In genomic region chr1:130166187-130166586, GRCm38 (mm10) we compare ENCODE assay signal across 26 mouse cellular contexts.
DNase-seq lines count a peak whose midpoint lies in the region; ATAC-seq and TF ChIP-seq lines count a peak whose summit lies in the region.
"Had no signal": no experiment of that assay in that cellular context is flagged by ENCODE, and none has a peak within 500 bp of the region (broad histone marks: within the 10 kb centered on the region; RNA-seq: fewer than 3 reads in every experiment).

No protein-coding gene starts in this region.

- H3K9ac ChIP-seq in CH12.LX (ENCODE audit: insufficient read depth, low read depth), result no peak overlapping the region
- H3K9ac ChIP-seq in ES-E14 (ENCODE audit: insufficient read depth, low read depth, low read length, poor library complexity, severe bottlenecking), result no peak overlapping the region
- no peak overlapping the region for H3K9ac ChIP-seq in MEL (ENCODE audit: control insufficient read depth, low read depth, low read length, poor library complexity, severe bottlenecking)
- no peak overlapping the region for H3K9ac ChIP-seq in liver, embryonic 11.5 days (ENCODE audit: low read depth, low read length)

- ATAC-seq in liver, embryonic 11.5 days (replicated peaks; ENCODE audit: low FRiP score), result no peak
- ATAC-seq: activated CD4-positive, CD25-positive, alpha-beta regulatory T cell, adult 4 months; CD4-positive, CD25-positive, alpha-beta regulatory T cell, adult 4 months; Patski had no signal

- no peak overlapping the region for H3K4me3 ChIP-seq in CH12.LX (replicated peaks in 1 of 3; ENCODE audit: low read depth in 2 of 3, low read length in 2 of 3, poor library complexity in 1 of 3)
- H3K4me3 ChIP-seq in ES-E14 (ENCODE audit: insufficient read depth in 1 of 2, low read depth in 1 of 2, low read length in 2 of 2, poor library complexity in 1 of 2, severe bottlenecking in 1 of 2), result no peak overlapping the region
- no peak overlapping the region for H3K4me3 ChIP-seq in MEL (ENCODE audit: control insufficient read depth in 1 of 2, insufficient read depth in 1 of 2, low read depth in 2 of 2, low read length in 2 of 2)
- H3K4me3 ChIP-seq in limb, embryonic 10.5 days, result no peak overlapping the region
- no peak overlapping the region for H3K4me3 ChIP-seq in liver, embryonic 11.5 days (ENCODE audit: low read depth, low read length)

- DNase-seq in CH12.LX (ENCODE audit: extremely low read depth) (no peak), ES-E14 (ENCODE audit: low read depth, low spot score) (no peak), MEL (ENCODE audit: low read depth, low spot score) (no peak)
- peak; percentile 3 for DNase-seq in Muller cell, postnatal 12 days (ENCODE audit: inconsistent ontology term)
- no peak for DNase-seq in adrenal gland, adult 18-20 months (ENCODE audit: low spot score in 2 of 2)
- DNase-seq in limb, embryonic 10.5 days (ENCODE audit: low spot score), result no peak
- DNase-seq in liver, embryonic 11.5 days (ENCODE audit: low spot score), result no peak
- DNase-seq in adrenal gland, postnatal 10 days, result no peak
- DNase-seq: adrenal gland, adult 2 months; adrenal gland, adult 8-10 months; adrenal gland, postnatal 14 days; adrenal gland, postnatal 25 days; adrenal gland, postnatal 36 days; B cell, adult 2 months; cerebellum, adult 11 months; cerebellum, adult 11-12 months; cerebellum, adult 18-20 months; cerebellum, adult 2 months; cerebellum, adult 8-10 months; cerebellum, adult 9-10 months; cerebellum, adult 9-11 months; cerebellum, postnatal 10 days had no signal

- dilution Hi-C loops in CH12.LX (cut with MboI; ENCODE audit: extremely low pct_ligation_motif_present, extremely low pct_unique_long_range_greater_than_20kb, low sequenced_read_pairs), result no loop called here

- H3K27ac ChIP-seq in CH12.LX (ENCODE audit: insufficient read depth, low read depth) (no peak overlapping the region), ES-E14 (ENCODE audit: insufficient read depth, low read depth, low read length, poor library complexity, severe bottlenecking) (no peak overlapping the region), MEL (ENCODE audit: control insufficient read depth, low read depth, low read length) (no peak overlapping the region)
- no peak overlapping the region for H3K27ac ChIP-seq in limb, embryonic 10.5 days
- no peak overlapping the region for H3K27ac ChIP-seq in liver, embryonic 11.5 days (ENCODE audit: low read depth, low read length)

- TF ChIP-seq RAD21 in CH12.LX (IDR thresholded peaks at IDR 0.05; ENCODE audit: low read depth, low read length), result no peak
- no peak for TF ChIP-seq RAD21 in MEL (IDR thresholded peaks at IDR 0.05; ENCODE audit: low read depth, low read length)

- TF ChIP-seq CTCF in CH12.LX (conservative IDR thresholded peaks at IDR 0.05 in 1 of 2, IDR thresholded peaks at IDR 0.05 in 1 of 2; ENCODE audit: low read depth in 2 of 2, low read length in 2 of 2), result no peak
- TF ChIP-seq CTCF in MEL (IDR thresholded peaks at IDR 0.05 in 2 of 3, conservative IDR thresholded peaks at IDR 0.05 in 1 of 3; ENCODE audit: control insufficient read depth in 1 of 3, insufficient read depth in 1 of 3, low read depth in 2 of 3, low read length in 3 of 3, poor library complexity in 1 of 3, severe bottlenecking in 1 of 3), result no peak

- TF ChIP-seq POLR2A in CH12.LX (IDR thresholded peaks at IDR 0.05; ENCODE audit: low read depth, low read length) (no peak), MEL (IDR thresholded peaks at IDR 0.05; ENCODE audit: control insufficient read depth in 1 of 2, insufficient read depth in 1 of 2, low read depth in 1 of 2, low read length in 2 of 2, poor library complexity in 1 of 2) (no peak)

- H3K9me3 ChIP-seq in CH12.LX (replicated peaks; ENCODE audit: low read length) (no peaks in the 10 kb centered on the region), ES-E14 (ENCODE audit: control insufficient read depth, insufficient read depth, low read depth, low read length) (no peaks in the 10 kb centered on the region), MEL (replicated peaks; ENCODE audit: insufficient read depth, low read length) (no peaks in the 10 kb centered on the region)
- H3K9me3 ChIP-seq in limb, embryonic 10.5 days (replicated peaks), result no peaks in the 10 kb centered on the region
- no peaks in the 10 kb centered on the region for H3K9me3 ChIP-seq in liver, embryonic 11.5 days (ENCODE audit: control insufficient read depth, low read length)
- H3K9me3 ChIP-seq: G1E had no signal

- TF ChIP-seq EP300 in CH12.LX (IDR thresholded peaks at IDR 0.05; ENCODE audit: low read length), result no peak
- no peak for TF ChIP-seq EP300 in MEL (IDR thresholded peaks at IDR 0.05; ENCODE audit: low read depth in 1 of 2, low read length in 2 of 2)

- H3K27me3 ChIP-seq in CH12.LX (replicated peaks), result no peaks in the 10 kb centered on the region
- H3K27me3 ChIP-seq in MEL (ENCODE audit: control insufficient read depth in 1 of 2, insufficient read depth in 2 of 2, low read length in 2 of 2), result no peaks in the 10 kb centered on the region; a peak in 1 of 4 replicates
- H3K27me3 ChIP-seq in limb, embryonic 10.5 days (ENCODE audit: low read depth, poor library complexity, severe bottlenecking), result no peaks in the 10 kb centered on the region
- no peaks in the 10 kb centered on the region for H3K27me3 ChIP-seq in liver, embryonic 11.5 days (replicated peaks; ENCODE audit: control insufficient read depth, insufficient read depth, low read length)
- H3K27me3 ChIP-seq: Patski had no signal

- H3K4me2 ChIP-seq in CH12.LX (ENCODE audit: insufficient read depth, low read depth, poor library complexity, severe bottlenecking), result no peak overlapping the region
- H3K4me2 ChIP-seq in liver, embryonic 11.5 days, result no peak overlapping the region

- H3K79me2 ChIP-seq in CH12.LX (replicated peaks; ENCODE audit: control insufficient read depth, extremely low read depth, insufficient read depth, poor library complexity, severe bottlenecking) (no peaks in the 10 kb centered on the region), MEL (ENCODE audit: control insufficient read depth, insufficient read depth, low read length, poor library complexity) (no peaks in the 10 kb centered on the region)

- no peaks in the 10 kb centered on the region for H3K4me1 ChIP-seq in CH12.LX (ENCODE audit: control insufficient read depth in 1 of 2, insufficient read depth in 2 of 2)
- H3K4me1 ChIP-seq in ES-E14 (ENCODE audit: control insufficient read depth in 2 of 2, insufficient read depth in 2 of 2, low read length in 2 of 2, poor library complexity in 1 of 2), result no peaks in the 10 kb centered on the region
- H3K4me1 ChIP-seq in MEL (ENCODE audit: control insufficient read depth in 1 of 2, insufficient read depth in 2 of 2, low read length in 2 of 2), result no peaks in the 10 kb centered on the region
- no peaks in the 10 kb centered on the region for H3K4me1 ChIP-seq in limb, embryonic 10.5 days
- H3K4me1 ChIP-seq in liver, embryonic 11.5 days (replicated peaks; ENCODE audit: control insufficient read depth, insufficient read depth, low read length), result no peaks in the 10 kb centered on the region

- in situ Hi-C loops in CH12.LX (cut with MboI; ENCODE audit: low pct_ligation_motif_present, low pct_unique_long_range_greater_than_20kb, low sequenced_read_pairs) (loop anchor here (25.0 kb wide), 1 partner anchor 196 kb away; no protein-coding TSS in a partner anchor), ES-E14 (cut with MboI; ENCODE audit: low sequenced_read_pairs in 2 of 2, unreplicated experiment in 2 of 2) (loop anchor here in 1 of 2 experiments (25.0 kb wide), 1 partner anchor 196 kb away; no protein-coding TSS in a partner anchor)

- no peaks in the 10 kb centered on the region for H3K36me3 ChIP-seq in CH12.LX (replicated peaks in 1 of 2; ENCODE audit: control insufficient read depth in 1 of 2, insufficient read depth in 1 of 2, low read length in 1 of 2)
- no peaks in the 10 kb centered on the region for H3K36me3 ChIP-seq in ES-E14 (ENCODE audit: control insufficient read depth, insufficient read depth, low read length, poor library complexity, severe bottlenecking)
- H3K36me3 ChIP-seq in MEL (ENCODE audit: control insufficient read depth in 1 of 2, insufficient read depth in 2 of 2, low read length in 2 of 2), result no peaks in the 10 kb centered on the region
- H3K36me3 ChIP-seq in limb, embryonic 10.5 days, result no peaks in the 10 kb centered on the region
- no peaks in the 10 kb centered on the region for H3K36me3 ChIP-seq in liver, embryonic 11.5 days (ENCODE audit: control insufficient read depth, insufficient read depth, low read length)
- H3K36me3 ChIP-seq: G1E had no signal

TF ChIP-seq in CH12.LX, 34 proteins besides CTCF, POLR2A, EP300 and RAD21:
- TF ChIP-seq MAFK (IDR thresholded peaks at IDR 0.05; ENCODE audit: insufficient replicate concordance, low read length), result peak; percentile 96
- no peak for TF ChIP-seq GABPA (IDR thresholded peaks at IDR 0.05; ENCODE audit: insufficient replicate concordance, low read depth, low read length)
- no peak for TF ChIP-seq BHLHE40 (IDR thresholded peaks at IDR 0.05; ENCODE audit: low read depth, low read length)
- no peak for TF ChIP-seq ZNF384 (IDR thresholded peaks at IDR 0.05; ENCODE audit: low read depth, low read length)

TF ChIP-seq in ES-E14, 5 proteins besides CTCF, POLR2A, EP300 and RAD21:
- TF ChIP-seq ZC3H11A (IDR thresholded peaks at IDR 0.05; ENCODE audit: borderline replicate concordance, low read depth, low read length) (no peak), MAFK (IDR thresholded peaks at IDR 0.05; ENCODE audit: insufficient read depth, low read depth, low read length) (peak; percentile 89), CHD2 (IDR thresholded peaks at IDR 0.05; ENCODE audit: low read depth, low read length) (no peak), ZNF384 (IDR thresholded peaks at IDR 0.05; ENCODE audit: low read depth, low read length) (no peak), HCFC1 (IDR thresholded peaks at IDR 0.05; ENCODE audit: borderline replicate concordance, insufficient read depth, low read length) (no peak)

TF ChIP-seq in MEL, 35 proteins besides CTCF, POLR2A, EP300 and RAD21:
- TF ChIP-seq NELFE (IDR thresholded peaks at IDR 0.05; ENCODE audit: low read depth, low read length), result no peak
- TF ChIP-seq MAZ (IDR thresholded peaks at IDR 0.05; ENCODE audit: low read depth, low read length), result no peak
- no peak for TF ChIP-seq E2F4 (IDR thresholded peaks at IDR 0.05; ENCODE audit: borderline replicate concordance, low read depth, low read length)
- TF ChIP-seq MYB (IDR thresholded peaks at IDR 0.05; ENCODE audit: low read depth, low read length), result no peak
- peak; percentile 95 for TF ChIP-seq MAFK (IDR thresholded peaks at IDR 0.05; ENCODE audit: borderline replicate concordance, low read depth, low read length)

Comparison
In these comparisons a context has a peak if more than half of its experiments do, and no peak if none do; other contexts are left out.
1. Of the 35 proteins assayed by ChIP-seq in both MEL and CH12.LX: peak only in MEL: none; only in CH12.LX: none; in both: MAFK; in neither: 34.